Mouse (Mus musculus) bone marrow, adult 2 months (tissue): ENCODE data around the gene Ccdc106.

Experiments used
- CTCF ChIP-seq: fragments of 200-500 bp; IDR thresholded peaks from 2 replicates; pipeline ENCODE4 v1.5.1; 2011; ENCODE audit warnings: low read length, control low read depth; ENCODE audit not compliant: control insufficient read depth, insufficient read depth
- POLR2A ChIP-seq: fragments of 200-500 bp; IDR thresholded peaks from 2 replicates; pipeline ENCODE4 v1.6.1; 2011; ENCODE audit warnings: low read depth, mild to moderate bottlenecking, control low read depth, low read length, borderline replicate concordance; ENCODE audit not compliant: control insufficient read depth

- TF ChIP-seq CTCF (no peak), POLR2A (no peak)
These were observed 4.3 kb upstream of the Ccdc106 start for GRCm38 (mm10) chr7:5016057-5016456.
